Mouse (Mus musculus): Measurements from ENCODE around the gene Ppp2r3c.

GRCm38 (mm10) chr12:55344583-55344982 is 41.8 kb upstream of the Ppp2r3c start:
- TF ChIP-seq POLR2A (IDR thresholded peaks at IDR 0.05; ENCODE audit: borderline replicate concordance, control insufficient read depth, low read depth, low read length), result no peak
- no peak for TF ChIP-seq CTCF (IDR thresholded peaks at IDR 0.05; ENCODE audit: control insufficient read depth, insufficient read depth, low read length)
